Mouse (Mus musculus) heart, postnatal 10 days (tissue): ENCODE results near the gene Pde4dip. TPM values are rescaled to one million over a fixed set of nuclear protein-coding genes. Genes with fewer than 3 reads are reported as not detected.

Source experiments
- DNase-seq, 2 experiments: peaks; one replicate each; pipeline ENCODE4 v3.0.0; 2021
- intact Hi-C: fragments of 180-260 bp; cut with DNase I; formaldehyde crosslinking; loops from one replicate; pipeline ENCODE4 v1.15.1; 2025
- total RNA-seq, 2 experiments: library from RNA; stranded (reverse); gene quantifications; 2 replicates each; pipeline ENCODE4 v1.2.3; 2021

The Pde4dip gene
- total RNA-seq, 2 experiments from 2014 or later = 1,178 to 1,212 TPM

DNA sequence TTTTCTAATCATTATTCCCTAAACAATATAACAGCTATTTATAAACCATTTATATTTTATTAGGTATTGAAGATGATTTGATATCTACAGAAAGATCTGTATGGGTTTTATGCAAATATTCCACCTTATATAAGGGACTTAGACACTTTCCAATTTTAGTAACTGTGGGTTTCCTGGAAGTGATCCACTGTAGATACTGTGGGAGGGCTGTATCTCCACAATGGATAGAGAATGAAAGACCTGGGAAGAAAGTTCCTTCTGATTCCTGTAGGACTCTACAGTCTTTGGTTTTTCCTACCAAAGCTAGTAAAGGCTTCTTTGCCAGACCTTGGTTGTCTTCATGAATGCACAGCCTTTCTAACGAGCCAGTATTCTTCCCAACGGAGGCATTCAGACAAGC, 21.2 kb upstream of the Pde4dip start:
- no peak for DNase-seq
- intact Hi-C loops = no loop called here

DNA sequence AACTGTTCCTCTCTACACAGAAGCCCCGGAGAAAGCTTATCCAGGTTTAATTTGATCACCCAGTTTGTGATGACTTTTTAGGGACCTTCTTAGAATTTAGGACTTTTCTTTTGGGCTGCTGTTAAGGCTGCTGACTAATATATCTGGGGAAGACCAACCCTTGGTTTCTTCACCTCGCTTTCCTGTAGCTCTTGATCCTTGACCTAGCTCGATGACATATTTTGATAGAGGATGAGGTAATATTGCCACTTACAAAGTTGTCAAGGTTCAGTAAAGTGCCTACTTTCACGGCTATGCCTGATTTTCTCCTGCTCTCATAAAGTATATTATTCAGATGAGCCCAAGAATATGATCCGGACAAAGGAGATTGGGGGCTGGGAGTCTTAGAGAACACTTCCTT, 13.1 kb upstream of the Pde4dip start:
- intact Hi-C loops = no loop called here
- DNase-seq = no peak

DNA sequence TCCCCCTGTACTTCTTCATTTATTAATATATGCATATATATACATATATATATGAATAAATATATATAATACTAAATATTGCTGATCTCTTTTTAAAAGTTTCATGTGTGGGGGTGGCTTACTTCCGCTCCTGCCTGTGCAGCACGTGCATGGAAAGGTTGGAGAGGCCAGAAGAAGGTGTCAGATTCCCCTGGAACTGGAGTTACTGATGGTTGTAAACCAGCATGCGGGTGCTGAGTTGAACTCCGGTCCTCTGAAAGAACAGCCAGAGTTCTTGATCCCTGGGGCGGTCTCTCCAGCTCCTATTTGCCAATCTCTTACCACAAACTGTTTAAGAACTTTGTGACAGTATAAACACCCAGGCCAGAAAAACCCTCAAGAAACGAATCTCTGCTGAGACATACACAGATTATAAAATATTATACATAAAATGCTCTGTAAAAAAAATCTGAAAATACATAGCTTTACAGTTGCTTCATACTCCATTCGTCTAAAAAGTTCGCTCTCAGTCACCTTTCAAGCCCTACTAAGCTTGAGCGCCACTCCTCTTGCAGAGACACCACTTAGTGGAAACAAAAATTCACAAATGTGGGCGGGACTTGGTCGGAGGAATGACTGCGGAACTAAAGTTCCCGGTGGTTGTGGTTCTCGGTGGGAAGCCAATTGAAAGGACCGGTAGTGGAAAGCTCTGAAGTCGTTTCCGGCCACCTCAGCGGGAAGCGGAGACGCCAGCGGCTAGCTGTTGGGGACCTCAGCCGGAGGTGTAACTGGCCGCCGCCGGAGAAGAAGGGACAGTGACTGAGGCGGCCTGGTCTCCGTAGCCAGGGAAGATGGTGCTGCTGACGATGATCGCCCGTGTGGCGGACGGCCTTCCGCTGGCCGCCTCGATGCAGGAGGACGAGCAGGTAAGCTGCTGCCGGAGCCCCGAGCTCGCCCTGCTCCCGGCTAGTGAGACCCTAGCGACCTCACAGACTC, 12.3 kb upstream of the Pde4dip start, which contains the start of gene Sec22b:
TSS of gene Sec22b (plus strand) at position 675 of the 975 bp plus-strand sequence.
- intact Hi-C loops = no loop called here

DNA sequence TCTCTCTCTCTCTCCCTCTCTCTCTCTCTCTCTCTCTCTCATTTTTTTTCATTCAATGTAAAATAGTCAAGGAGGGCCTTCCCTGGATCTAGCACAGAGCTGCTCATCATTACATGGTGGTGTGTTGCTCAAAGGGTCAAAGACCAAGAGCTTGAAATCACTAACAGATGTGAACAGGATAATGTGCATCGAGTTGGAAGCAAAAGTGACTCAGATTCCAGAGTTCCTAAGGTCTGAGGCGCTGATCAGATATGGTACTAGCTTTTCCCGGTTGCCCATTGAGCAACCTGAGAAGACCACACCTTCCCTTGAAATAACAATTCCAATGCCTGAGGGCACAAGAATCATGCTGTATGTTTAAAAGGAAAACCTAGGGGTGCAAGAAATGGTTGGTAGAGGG, 9.9 kb upstream of the Pde4dip start:
- DNase-seq = no peak
- intact Hi-C loops = no loop called here

More for the DNA sequence above, 12.3 kb upstream of the Pde4dip start, which contains the start of gene Sec22b:
- DNase-seq = peak; percentile 94 to 95

DNA sequence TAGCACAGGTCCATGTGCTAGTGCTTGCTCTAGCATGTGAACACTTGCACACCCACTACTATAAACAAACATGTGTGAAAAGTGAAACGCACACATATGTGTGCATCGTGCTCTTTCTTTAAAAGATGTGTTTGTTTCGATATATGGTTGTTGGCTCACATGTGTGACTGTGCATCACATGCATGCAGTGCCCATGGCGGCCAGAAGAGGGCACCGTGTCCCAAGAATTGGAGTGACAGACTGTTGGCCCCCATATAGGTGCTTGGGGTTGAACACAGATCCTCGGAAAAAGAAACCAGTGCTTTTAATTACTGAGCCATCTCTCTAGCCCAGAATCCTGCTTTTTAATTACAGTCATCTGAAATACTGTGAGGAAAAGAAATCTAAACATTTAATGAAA, 6.2 kb upstream of the Pde4dip start:
- intact Hi-C loops = no loop called here
- peak in 1 of 2 experiments; percentile 33 for DNase-seq

DNA sequence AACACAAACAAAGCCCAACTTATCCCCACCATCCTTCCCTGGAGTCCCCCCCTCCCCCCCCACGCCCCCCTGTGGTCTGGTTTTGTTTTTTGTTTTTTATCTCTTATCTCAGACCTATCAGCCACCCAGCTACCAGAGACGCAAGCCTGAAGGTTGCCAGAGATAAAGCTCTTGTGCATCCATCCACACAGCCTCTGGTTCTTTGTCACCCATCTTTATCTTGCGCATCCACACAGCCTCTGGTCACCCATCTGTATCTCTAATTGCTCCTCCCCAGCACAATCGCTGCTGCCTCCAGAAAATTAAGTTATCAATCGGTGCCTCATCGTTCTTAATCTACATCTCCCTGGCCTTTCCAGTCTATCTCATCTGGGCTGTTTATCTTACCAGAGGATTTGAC, 1.7 kb upstream of the Pde4dip start:
- DNase-seq = no peak
- intact Hi-C loops = no loop called here

DNA sequence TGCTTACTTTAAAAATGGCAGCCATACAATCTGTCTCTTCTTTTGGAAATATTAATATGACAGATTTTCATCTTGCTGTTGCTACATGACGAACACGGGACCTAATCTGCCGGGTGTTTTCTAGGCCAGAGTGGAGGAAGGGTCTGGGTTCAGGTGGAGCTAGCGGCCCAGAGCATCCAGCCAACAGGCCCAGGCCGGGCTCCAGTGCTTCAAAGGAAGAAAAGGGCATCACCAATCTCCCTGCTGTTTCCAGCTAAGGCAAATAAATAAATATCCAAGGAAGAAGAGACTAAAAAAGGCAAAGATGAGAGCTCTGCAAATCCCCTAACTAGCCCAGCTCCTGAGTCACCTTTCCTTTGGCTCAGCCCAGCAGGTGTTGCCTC, 731 bp downstream of the Pde4dip start:
- DNase-seq = no peak
- intact Hi-C loops = no loop called here

DNA sequence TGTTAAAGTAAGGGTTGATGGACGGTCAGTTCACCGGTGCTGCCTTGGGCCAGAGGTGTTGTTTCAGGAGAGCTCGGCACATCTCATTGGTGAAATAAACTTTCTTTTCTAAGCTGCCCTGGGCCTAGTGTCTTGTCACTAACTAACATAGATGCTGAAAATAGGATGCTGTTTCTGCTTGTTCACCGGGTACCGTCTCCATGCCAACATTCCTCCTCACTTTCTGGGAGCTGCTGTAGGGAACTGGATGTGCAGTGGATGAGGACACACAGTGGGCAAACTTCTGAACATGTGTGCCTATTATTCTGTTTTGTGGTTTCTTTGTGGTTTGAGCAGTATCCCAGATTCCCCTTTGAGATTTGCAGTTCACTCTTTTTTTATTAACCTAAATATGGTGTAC, 6.9 kb downstream of the Pde4dip start:
- DNase-seq = no peak
- intact Hi-C loops = no loop called here

DNA sequence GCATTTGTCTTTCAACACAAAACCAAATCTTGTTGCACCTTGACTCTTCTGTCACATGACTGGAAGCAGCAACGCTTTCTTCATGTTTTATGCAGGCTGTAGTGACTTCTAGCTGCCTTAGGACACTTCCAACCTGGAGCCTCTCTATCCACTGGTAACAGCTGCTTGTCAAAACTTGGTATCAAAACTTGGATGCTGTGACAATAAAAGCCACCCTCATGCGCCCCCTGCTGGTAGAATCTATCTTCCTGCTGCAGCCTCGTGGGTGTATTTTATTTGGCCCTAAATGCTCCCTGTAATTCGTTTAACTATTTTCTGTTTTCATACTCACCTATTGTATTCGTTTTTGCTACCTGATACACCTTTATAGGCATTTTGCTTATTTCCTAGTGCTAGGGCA, 9.3 kb downstream of the Pde4dip start:
- DNase-seq = peak; percentile 84 to 91
- intact Hi-C loops = loop anchor here (1.0 to 10.0 kb wide), 4 partner anchors 37 to 264 kb away; partner anchors contain the start of gene Chd1l

DNA sequence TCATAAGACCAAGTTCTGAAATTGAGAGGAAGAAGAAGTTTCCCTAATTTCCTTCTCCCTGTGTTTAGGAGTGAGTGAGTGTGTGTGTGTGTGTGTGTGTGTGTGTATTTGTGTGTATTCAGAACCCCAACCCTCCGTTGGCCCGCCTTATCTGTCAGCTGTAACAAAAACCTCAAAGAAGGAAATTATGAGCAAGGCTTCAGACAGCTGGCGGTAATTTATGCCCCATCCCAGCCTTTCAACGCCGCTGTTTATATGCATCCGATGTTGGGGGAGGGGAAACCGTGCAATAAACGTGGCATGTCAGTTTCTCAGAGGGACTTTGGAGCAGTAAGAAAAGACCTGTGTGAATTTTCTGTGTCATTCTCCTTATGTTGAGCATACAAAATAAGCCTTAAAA, 12.2 kb downstream of the Pde4dip start:
- DNase-seq = no peak
- intact Hi-C loops = loop anchor here (5.0 to 10.0 kb wide), 2 partner anchors 34 to 261 kb away; partner anchors contain the start of gene Chd1l

DNA sequence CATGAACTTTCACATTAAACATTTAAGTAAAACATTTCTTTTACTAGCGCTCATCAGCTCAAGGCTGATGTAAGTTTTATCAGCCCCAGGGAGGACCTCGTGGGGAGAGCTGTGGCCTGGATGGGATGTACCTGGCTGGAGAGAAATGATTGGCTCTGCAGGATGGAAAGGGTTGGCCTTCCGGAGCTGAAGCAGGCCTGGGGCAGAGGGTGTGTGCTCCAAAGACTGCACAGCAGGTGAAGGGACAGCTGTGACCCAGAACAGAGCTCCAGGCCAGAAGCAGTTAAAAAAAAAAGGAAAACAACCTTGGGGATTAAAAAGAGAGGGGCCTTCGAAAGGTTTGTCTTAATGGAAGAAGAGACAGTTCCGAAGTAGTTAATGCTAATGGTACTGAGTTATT, 13.7 kb downstream of the Pde4dip start:
- intact Hi-C loops = loop anchor here (5.0 to 10.0 kb wide), 2 partner anchors 32 to 260 kb away; partner anchors contain the start of gene Chd1l
- no peak for DNase-seq

DNA sequence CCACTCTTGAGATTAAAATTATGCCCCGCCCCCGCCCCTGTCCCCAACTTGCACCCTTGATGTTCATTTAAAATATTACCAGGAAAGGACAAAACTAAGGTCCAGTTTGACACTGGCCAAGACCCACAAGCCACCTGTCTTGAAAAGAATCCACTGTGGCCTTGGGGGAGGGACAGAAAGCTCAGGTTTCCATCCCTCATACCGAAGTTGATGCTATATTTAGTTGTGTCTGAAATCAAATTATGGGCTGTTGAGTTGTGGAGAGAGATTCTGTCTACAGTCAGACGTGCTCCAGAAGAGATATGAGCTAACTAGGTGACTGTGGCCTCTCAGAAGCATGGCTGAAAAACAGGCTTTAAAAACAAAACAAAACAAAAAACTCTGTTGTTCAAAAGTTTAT, 18.8 kb downstream of the Pde4dip start:
- intact Hi-C loops = loop anchor here (2.0 to 10.0 kb wide), 2 partner anchors 45 to 255 kb away; partner anchors contain the start of gene Chd1l
- peak; percentile 66 to 69 for DNase-seq

DNA sequence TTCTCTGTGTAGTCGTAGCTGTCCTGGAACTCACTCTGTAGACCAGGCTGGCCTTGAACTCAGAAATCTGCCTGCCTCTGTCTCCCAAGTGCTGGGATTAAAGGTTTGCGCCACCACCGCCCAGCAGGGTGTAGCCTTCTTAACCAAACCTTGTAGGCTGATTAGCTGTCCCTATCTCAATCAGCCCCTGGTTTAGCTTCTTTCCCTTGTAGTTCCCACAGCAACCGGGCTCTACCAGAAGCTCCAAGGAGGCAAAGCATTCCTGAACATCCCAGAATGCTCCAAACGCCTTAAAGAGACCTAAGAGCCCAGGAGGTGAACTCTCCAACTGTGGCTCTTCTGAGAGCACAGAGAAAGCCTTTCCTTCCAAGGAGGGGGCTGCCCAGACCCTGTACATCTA, 19.8 kb downstream of the Pde4dip start:
- intact Hi-C loops = loop anchor here (2.0 kb wide), 1 partner anchor 44 kb away; no protein-coding TSS in a partner anchor
- DNase-seq = peak in 1 of 2 experiments; percentile 24

DNA sequence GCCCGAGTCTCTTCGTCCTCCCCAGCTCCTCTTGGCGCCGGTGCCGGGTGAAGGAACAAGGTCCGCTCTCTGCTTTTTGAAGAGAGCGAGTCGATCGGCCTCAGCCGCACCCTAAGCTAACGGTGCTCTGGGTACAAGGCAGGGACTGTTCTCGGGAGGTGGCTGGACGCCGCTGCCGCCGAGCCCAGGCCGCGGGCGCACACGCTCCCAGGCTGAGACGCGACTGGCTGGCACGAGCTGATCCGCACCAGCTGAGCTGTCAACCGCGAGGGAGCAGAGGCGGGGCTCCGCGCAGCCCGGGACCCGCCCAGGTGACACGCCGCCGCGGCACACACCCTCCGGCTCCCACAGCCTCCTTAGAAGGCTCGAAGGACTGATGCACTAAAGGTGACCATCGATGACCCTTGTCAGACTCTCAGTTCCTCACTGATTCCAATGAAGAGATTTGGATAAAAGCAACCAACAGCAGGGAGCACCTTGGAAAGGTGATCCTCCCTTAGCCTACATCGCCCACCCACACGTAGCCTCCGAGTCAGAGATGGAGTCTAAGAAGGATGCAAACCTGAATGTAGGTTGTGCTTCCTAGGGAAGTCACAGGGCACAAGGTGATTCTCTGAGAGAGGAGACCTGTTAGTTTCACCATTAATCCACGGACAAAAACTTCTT, 20.4 kb downstream of the Pde4dip start:
- intact Hi-C loops = loop anchor here (2.0 kb wide), 1 partner anchor 43 kb away; no protein-coding TSS in a partner anchor

DNA sequence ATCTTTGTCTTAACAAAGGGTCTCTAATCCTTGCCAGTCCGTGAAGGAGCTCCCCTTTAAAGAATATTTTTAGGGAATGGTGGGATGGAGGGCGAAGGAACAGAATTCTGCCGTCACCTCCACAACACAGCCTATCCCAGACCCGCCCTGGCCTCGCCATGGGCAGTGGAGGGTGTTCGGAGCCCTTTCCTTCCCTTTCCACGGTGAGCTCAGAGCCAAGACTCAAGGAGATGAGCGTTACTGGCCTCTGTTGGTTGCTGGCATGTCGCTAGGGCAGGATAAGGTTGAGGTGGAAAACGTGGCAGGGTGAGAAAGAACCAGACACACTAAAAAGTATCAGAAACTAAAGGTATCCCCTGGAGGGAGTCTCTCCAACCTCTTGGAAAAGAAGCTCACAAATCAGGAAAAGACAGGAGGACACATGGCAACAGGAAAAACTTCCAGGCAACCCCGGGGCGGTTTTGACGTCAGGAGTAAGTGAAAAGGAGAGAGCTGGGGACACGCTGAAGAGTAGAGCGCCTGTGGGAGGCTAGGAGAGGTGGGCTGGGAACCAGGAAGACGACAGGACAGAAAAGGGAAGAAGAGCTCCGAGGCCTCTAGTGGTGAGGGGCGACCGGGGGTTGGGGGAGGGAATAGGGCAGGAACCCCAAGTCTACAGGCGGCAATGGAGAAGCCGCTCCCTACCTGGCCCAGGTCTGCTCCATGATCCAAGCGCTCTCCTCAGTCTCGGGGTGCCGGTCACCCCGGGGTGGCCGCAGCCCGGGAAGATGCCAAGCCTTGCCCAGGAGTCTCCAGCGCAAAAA, 21.1 kb downstream of the Pde4dip start:
- DNase-seq = peak; percentile 29 to 30
- intact Hi-C loops = loop anchor here (2.0 kb wide), 1 partner anchor 43 kb away; no protein-coding TSS in a partner anchor

More for the DNA sequence above, 20.4 kb downstream of the Pde4dip start:
- peak; percentile 81 to 87 for DNase-seq

DNA sequence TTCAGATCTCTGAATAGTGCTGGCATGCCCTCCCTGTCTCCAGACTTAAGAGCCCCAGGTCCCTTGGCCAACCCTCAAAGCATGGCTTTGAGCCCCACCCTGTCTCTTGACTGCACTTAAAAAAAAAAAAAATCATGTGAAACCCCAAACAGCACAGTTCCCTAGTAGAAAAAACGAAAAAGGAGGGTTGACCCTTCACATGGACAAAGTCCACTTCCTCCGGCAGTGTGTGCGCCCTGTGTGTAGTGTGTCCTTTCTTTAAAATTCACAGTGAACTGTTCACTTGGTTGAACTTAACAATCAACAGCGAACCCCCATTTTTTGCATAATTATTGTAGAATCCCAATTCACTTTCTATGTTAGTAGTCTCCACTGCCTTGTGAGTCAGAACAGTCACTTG, 21.8 kb downstream of the Pde4dip start:
- no peak for DNase-seq
- intact Hi-C loops = no loop called here

DNA sequence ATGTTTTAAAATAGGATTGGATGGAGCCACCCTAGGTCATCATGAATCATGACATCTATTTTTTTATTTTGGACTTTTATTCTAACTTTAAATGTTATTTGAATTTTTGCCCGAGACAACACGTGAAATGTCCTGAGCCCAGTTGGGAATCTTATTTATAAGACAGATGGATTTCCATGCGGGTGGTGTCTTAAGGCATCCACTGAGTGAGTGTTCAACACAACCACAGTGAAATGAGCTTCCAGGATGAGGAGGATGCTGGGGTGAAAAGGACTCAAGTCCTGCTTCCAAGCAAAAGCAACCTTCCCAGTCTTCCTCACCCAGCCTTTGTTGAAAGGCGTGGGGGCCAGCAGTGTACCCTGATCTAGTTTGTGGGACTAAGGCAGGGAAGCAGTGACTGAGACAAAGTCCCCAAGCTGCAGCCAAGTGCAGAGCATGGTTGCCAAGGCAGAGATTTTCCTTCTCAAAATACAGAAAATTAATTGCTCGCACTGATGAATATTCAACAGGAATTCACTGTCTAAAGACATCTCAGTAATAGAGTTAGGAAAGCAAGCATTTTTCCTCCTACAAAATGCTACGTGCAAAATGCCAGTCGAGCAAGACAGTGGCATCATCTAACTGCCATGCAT, 27.6 kb downstream of the Pde4dip start:
- intact Hi-C loops = no loop called here

DNA sequence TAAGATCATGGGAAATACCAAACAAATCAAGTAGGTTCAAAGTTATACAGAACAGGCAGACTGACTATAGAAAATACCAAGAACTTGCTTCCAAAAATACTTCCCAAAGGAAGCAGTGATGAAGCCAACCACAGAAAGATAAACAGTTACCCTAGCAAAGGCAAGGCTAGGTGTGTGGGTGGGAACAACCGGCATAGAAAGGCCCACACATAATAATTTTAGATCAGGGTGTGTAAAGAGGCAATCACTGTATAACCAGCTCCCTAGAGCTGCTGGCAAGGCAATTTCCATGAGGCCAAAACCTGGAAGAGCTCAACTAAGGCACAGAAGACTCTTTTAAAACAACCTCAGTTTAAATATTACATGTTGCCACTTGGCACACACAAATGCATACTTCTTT, 29.1 kb downstream of the Pde4dip start:
- intact Hi-C loops = no loop called here

More for the DNA sequence above, 27.6 kb downstream of the Pde4dip start:
- DNase-seq = no peak

DNA sequence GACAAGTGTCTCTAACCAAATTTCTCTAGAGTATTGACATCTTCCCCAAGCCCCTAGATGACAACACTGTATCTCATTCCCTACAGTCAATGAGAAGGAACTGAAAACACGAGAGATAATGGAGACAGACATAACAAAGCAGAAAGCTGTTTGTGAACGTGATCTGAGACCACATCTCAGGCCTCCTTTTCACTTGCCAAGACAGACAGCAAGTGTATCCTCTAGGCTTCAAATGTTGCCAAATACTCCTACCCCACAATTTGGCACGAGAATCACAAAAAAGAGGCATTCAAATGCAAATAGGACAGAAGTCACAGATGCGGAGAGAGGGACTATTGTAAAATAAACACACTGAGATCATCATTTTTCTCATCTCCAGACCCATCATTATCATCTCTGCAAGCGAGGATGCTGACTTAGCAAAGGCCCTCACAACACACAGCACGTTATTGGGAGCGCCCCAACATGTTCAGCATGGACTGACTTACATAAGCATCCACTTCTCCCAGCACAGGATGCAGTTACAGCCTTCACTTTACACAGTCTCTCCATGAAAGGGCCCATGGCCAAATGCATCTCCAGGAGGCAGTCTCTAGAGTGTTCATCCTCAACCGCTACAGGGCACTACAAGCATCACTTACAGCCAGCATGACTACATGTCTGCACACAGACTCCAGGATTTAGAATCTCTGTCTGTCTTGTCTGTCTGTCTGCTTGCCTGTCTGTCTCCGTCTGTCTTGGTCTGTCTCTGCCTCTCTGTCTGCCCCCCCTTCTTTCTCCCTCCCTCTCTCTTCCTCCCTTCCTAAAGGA, 33.7 kb downstream of the Pde4dip start:
- intact Hi-C loops = no loop called here

More for the DNA sequence above, 29.1 kb downstream of the Pde4dip start:
- DNase-seq = no peak

More for the DNA sequence above, 33.7 kb downstream of the Pde4dip start:
- no peak for DNase-seq
